In the genomic region with DNA sequence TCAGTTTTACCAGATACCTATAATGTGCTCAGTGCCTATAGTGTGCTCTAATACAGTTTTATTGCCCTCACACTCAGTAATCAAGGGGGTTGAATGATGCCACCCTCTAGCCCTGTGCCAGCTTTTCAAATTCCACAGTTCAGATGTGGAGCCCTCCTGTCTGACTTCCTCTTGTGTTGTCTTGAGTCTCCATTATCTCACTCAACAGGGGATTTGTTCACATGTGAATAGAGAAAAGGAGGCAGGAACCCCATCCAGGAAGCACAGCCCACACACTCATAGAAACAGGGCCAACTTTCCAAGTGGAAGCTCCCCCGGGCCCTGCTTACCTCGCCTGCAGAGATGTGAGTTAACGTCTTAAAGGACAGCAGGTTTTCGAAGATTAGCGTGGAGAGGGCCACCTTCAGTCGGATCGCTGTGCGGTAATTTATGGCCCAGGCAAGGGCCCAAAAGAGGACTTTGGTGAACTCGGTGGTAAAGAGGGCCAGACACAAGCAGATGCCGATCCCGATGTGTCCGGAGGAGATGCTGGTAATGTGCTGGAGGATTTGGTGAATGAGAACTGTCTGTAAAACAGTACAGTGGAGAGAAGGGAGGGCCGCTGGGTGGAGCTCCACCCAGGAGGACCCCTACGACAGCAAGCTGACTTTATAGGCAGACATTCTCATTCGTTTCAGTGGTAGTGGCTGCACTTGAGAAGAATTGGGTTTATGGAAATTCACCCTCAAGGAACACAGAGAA, we compare ENCODE assay signal across 16 mouse cellular contexts. TPM values are rescaled to one million over a fixed set of nuclear protein-coding genes. Genes with fewer than 3 reads are reported as not detected.
"Had no signal": no experiment of that assay in that cellular context is flagged by ENCODE, and none has a peak within 500 bp of the region (broad histone marks: within the 10 kb centered on the region; RNA-seq: fewer than 3 reads in every experiment).

No protein-coding gene starts in this region.

- H3K9ac ChIP-seq: limb, embryonic 12.5 days; limb, embryonic 15.5 days; liver, embryonic 14.5 days; liver, postnatal 0 days; lung, embryonic 14.5 days had no signal

- H3K36me3 ChIP-seq: limb, embryonic 12.5 days; limb, embryonic 15.5 days had no signal

- H3K4me2 ChIP-seq: limb, embryonic 12.5 days; limb, embryonic 15.5 days; liver, embryonic 11.5 days; lung, embryonic 14.5 days had no signal

- H3K9me3 ChIP-seq: limb, embryonic 12.5 days; limb, embryonic 15.5 days had no signal

- DNase-seq: kidney, postnatal 10 days; kidney, postnatal 36 days; layer of hippocampus, postnatal 36 days; left cerebral cortex, postnatal 4 days; liver, postnatal 0 days; lung, embryonic 14.5 days; midbrain, embryonic 14.5 days; thymus, adult 18-20 months; thymus, postnatal 36 days had no signal

- H3K27me3 ChIP-seq: limb, embryonic 12.5 days; limb, embryonic 15.5 days had no signal

- H3K27ac ChIP-seq: left cerebral cortex, adult 2 months; limb, embryonic 12.5 days; liver, embryonic 14.5 days; macrophage had no signal

- H3K4me3 ChIP-seq: left cerebral cortex, adult 2 months; limb, embryonic 12.5 days; limb, embryonic 15.5 days had no signal

- ATAC-seq: liver, postnatal 0 days; lung, postnatal 0 days had no signal

RNA-seq across cellular contexts. Expression of gene Abcc12, which starts 20.4 kb away (rescaled TPM):
- polyA plus RNA-seq: liver, embryonic 11.5 days; liver, postnatal 0 days; lung, embryonic 14.5 days; macrophage had no signal
